Mouse (Mus musculus): Measurements from ENCODE around the gene Atp8b3. TPM values are rescaled to one million over a fixed set of nuclear protein-coding genes. Genes with fewer than 3 reads are reported as not detected.

Atp8b3 gene
- polyA plus RNA-seq, 1 experiment from 2014 or later = 1.5 TPM

GRCm38 (mm10) chr10:80561116-80561944 lies 22.4 kb upstream of the Atp8b3 start, which contains the start of gene Rexo1:
Gene Rexo1, minus strand, starts transcription at chr10:80561560.
- Histone ChIP-seq H3K27me3 (no peaks in the 10 kb centered on the region), H3K4me3 (peak within 1 kb of the TSS; percentile 80), H3K4me1 (replicated peaks) (peaks cover 53% of the 10 kb centered on the region), H3K36me3 (no peaks in the 10 kb centered on the region), H3K4me2 (peak within 1 kb of the TSS; percentile 79), H3K9ac (peak within 1 kb of the TSS; percentile 87), H3K9me3 (no peaks in the 10 kb centered on the region), H3K27ac (replicated peaks) (peak within 1 kb of the TSS; percentile 97)
- WGBS = under 1% methylated on average over 66 of the region's 72 CpGs
- peak; percentile 83 for ATAC-seq (ENCODE audit: low FRiP score, low read depth)

- no peak for ATAC-seq (ENCODE audit: low FRiP score, low read depth)
- no peaks in the 10 kb centered on the region for H3K9me3 ChIP-seq
- H3K4me2 ChIP-seq = peak overlapping the region; percentile 79
- no peaks in the 10 kb centered on the region for H3K27me3 ChIP-seq
- H3K9ac ChIP-seq = peak overlapping the region; percentile 87
- H3K36me3 ChIP-seq = no peaks in the 10 kb centered on the region
- H3K4me1 ChIP-seq (replicated peaks) = peaks cover 49% of the 10 kb centered on the region
- peak overlapping the region; percentile 97 for H3K27ac ChIP-seq (replicated peaks)
- H3K4me3 ChIP-seq = peak overlapping the region; percentile 80
- 2% methylated on average over 13 of the region's 13 CpGs for WGBS
Measured at GRCm38 (mm10) chr10:80560621-80561020, 21.7 kb upstream of the Atp8b3 start.

- H3K4me3 ChIP-seq = 0 out of 2 replicates have a peak overlapping the region, but pooled peaks have one; percentile 80
- H3K36me3 ChIP-seq = no peaks in the 10 kb centered on the region
- no peaks in the 10 kb centered on the region for H3K9me3 ChIP-seq
- peaks cover 49% of the 10 kb centered on the region for H3K4me1 ChIP-seq (replicated peaks)
- H3K27me3 ChIP-seq = no peaks in the 10 kb centered on the region
- ATAC-seq (ENCODE audit: low FRiP score, low read depth) = no peak
- no peak overlapping the region for H3K27ac ChIP-seq (replicated peaks)
- H3K4me2 ChIP-seq = no peak overlapping the region
- H3K9ac ChIP-seq = no peak overlapping the region
- 90% methylated on average over 7 of the region's 7 CpGs for WGBS
Measured at GRCm38 (mm10) chr10:80559431-80559830, 20.5 kb upstream of the Atp8b3 start.

GRCm38 (mm10) chr10:80557346-80557965 lies 18.5 kb upstream of the Atp8b3 start:
- H3K4me3 ChIP-seq = no peak overlapping the region
- whole genome bisulfite sequencing = 31% methylated on average over 5 of the region's 5 CpGs
- peaks cover 42% of the 10 kb centered on the region for H3K4me1 ChIP-seq (replicated peaks)
- 0 out of 2 replicates have a peak overlapping the region, but pooled peaks have one; percentile 16 for H3K9ac ChIP-seq
- H3K27ac ChIP-seq (replicated peaks) = no peak overlapping the region
- no peak overlapping the region for H3K4me2 ChIP-seq
- no peak for ATAC-seq (ENCODE audit: low FRiP score, low read depth)
- no peaks in the 10 kb centered on the region for H3K36me3 ChIP-seq
- H3K27me3 ChIP-seq = no peaks in the 10 kb centered on the region
- no peaks in the 10 kb centered on the region for H3K9me3 ChIP-seq

GRCm38 (mm10) chr10:80553997-80554396 lies 15.1 kb upstream of the Atp8b3 start:
- H3K4me2 ChIP-seq = no peak overlapping the region
- H3K9me3 ChIP-seq = no peaks in the 10 kb centered on the region
- peaks cover 18% of the 10 kb centered on the region for H3K4me1 ChIP-seq (replicated peaks)
- H3K36me3 ChIP-seq = peaks cover 12% of the 10 kb centered on the region
- no peak overlapping the region for H3K9ac ChIP-seq
- no peak overlapping the region for H3K27ac ChIP-seq (replicated peaks)
- ATAC-seq (ENCODE audit: low FRiP score, low read depth) = no peak
- WGBS = 91% methylated on average over 6 of the region's 6 CpGs
- no peak overlapping the region for H3K4me3 ChIP-seq
- no peaks in the 10 kb centered on the region for H3K27me3 ChIP-seq

GRCm38 (mm10) chr10:80553575-80553974 lies 14.7 kb upstream of the Atp8b3 start:
- Histone ChIP-seq H3K4me1 (replicated peaks) (peaks cover 18% of the 10 kb centered on the region), H3K4me2 (no peak overlapping the region), H3K4me3 (no peak overlapping the region), H3K9me3 (no peaks in the 10 kb centered on the region), H3K9ac (no peak overlapping the region), H3K36me3 (peaks cover 12% of the 10 kb centered on the region), H3K27me3 (no peaks in the 10 kb centered on the region), H3K27ac (replicated peaks) (no peak overlapping the region)
- 92% methylated on average over 8 of the region's 8 CpGs for WGBS
- ATAC-seq (ENCODE audit: low FRiP score, low read depth) = no peak

- WGBS = 70% methylated on average over 9 of the region's 9 CpGs
- Histone ChIP-seq H3K27ac (replicated peaks) (no peak overlapping the region), H3K9me3 (no peaks in the 10 kb centered on the region), H3K4me2 (no peak overlapping the region), H3K4me1 (replicated peaks) (peaks cover 8% of the 10 kb centered on the region), H3K9ac (no peak overlapping the region), H3K4me3 (no peak overlapping the region), H3K27me3 (no peaks in the 10 kb centered on the region), H3K36me3 (peaks cover 15% of the 10 kb centered on the region)
- no peak for ATAC-seq (ENCODE audit: low FRiP score, low read depth)
Measured at GRCm38 (mm10) chr10:80552364-80552763, 13.4 kb upstream of the Atp8b3 start.

GRCm38 (mm10) chr10:80549279-80549678 lies 10.4 kb upstream of the Atp8b3 start:
- ATAC-seq (ENCODE audit: low FRiP score, low read depth) = no peak
- Histone ChIP-seq H3K27me3 (no peaks in the 10 kb centered on the region), H3K4me2 (no peak overlapping the region), H3K9ac (no peak overlapping the region), H3K4me3 (no peak overlapping the region), H3K36me3 (peaks cover 39% of the 10 kb centered on the region), H3K9me3 (no peaks in the 10 kb centered on the region), H3K4me1 (replicated peaks) (0 out of 2 replicates have a peak, but pooled peaks cover 3% of the 10 kb centered on the region), H3K27ac (replicated peaks) (no peak overlapping the region)
- WGBS = 93% methylated on average over 21 of the region's 21 CpGs

DNA sequence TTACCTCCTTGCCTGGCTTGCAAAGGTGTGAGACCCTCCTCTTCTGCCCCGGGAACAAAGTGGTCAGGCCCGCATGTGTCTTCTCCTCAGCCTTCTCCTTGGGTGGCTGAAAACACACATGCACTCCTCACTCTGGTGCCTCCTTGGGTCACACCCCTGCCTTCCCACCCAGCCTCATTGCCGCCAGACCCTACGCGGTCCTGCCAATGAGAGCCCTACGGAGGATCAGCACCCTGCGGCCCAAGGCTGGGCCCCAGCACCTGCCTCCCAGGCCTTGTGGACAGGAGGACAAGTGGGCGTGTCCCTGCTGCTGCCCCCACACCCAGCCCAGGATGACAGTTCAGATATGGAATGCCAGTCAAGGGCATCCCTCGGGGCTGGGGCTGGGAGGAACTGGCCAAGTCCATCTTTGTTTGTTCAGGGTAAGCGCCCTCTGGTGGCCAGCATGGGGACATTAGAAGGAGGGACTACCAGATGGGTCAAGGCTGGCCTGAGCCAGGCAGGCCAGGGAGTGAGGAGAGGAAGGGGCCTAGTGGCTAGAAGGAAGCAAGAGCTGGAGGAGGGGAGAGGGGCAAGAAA lies 9.6 kb upstream of the Atp8b3 start:
- H3K9ac ChIP-seq = no peak overlapping the region
- H3K9me3 ChIP-seq = no peaks in the 10 kb centered on the region
- whole genome bisulfite sequencing = 76% methylated on average over 10 of the region's 10 CpGs
- H3K4me1 ChIP-seq (replicated peaks) = 0 out of 2 replicates have a peak, but pooled peaks cover 3% of the 10 kb centered on the region
- no peak overlapping the region for H3K4me2 ChIP-seq
- H3K27ac ChIP-seq (replicated peaks) = no peak overlapping the region
- H3K27me3 ChIP-seq = no peaks in the 10 kb centered on the region
- H3K4me3 ChIP-seq = no peak overlapping the region
- peaks cover 46% of the 10 kb centered on the region for H3K36me3 ChIP-seq
- ATAC-seq (ENCODE audit: low FRiP score, low read depth) = peak; percentile 32; the same call in 1 of the 2 replicates

- Histone ChIP-seq H3K4me2 (no peak overlapping the region), H3K9ac (no peak overlapping the region), H3K9me3 (no peaks in the 10 kb centered on the region), H3K4me1 (replicated peaks) (0 out of 2 replicates have a peak, but pooled peaks cover 3% of the 10 kb centered on the region), H3K36me3 (peaks cover 55% of the 10 kb centered on the region), H3K27me3 (no peaks in the 10 kb centered on the region), H3K4me3 (no peak overlapping the region), H3K27ac (replicated peaks) (no peak overlapping the region)
- no peak for ATAC-seq (ENCODE audit: low FRiP score, low read depth)
- WGBS = 90% methylated on average over 15 of the region's 15 CpGs
Measured at GRCm38 (mm10) chr10:80547539-80547938, 8.6 kb upstream of the Atp8b3 start.

DNA sequence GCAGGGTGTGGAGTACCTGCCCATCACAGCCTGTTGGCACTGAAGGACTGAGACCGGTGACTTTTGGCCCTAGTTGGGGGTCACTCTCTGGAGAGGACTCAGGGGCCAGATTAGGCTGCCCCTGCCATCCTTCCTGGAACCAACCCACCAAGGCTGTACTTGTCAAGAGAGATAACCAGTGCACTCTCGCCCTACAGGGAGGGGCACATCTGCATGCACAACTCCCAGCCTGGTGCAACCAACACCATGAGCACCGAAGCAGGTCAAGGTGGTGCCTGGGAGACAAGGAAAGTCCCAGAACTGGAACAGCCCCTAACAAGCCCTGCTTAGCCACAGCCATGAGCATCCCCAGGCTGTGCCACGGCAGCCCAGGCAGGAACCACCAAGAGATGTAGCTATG lies 8.0 kb upstream of the Atp8b3 start:
- ATAC-seq (ENCODE audit: low FRiP score, low read depth) = no peak
- no peak overlapping the region for H3K4me3 ChIP-seq
- no peaks in the 10 kb centered on the region for H3K27me3 ChIP-seq
- H3K9me3 ChIP-seq = no peaks in the 10 kb centered on the region
- H3K4me2 ChIP-seq = no peak overlapping the region
- H3K27ac ChIP-seq (replicated peaks) = no peak overlapping the region
- peaks cover 60% of the 10 kb centered on the region for H3K36me3 ChIP-seq
- 0 out of 2 replicates have a peak, but pooled peaks cover 3% of the 10 kb centered on the region for H3K4me1 ChIP-seq (replicated peaks)
- no peak overlapping the region for H3K9ac ChIP-seq
- 96% methylated on average over 4 of the region's 4 CpGs for WGBS

GRCm38 (mm10) chr10:80545590-80545989 lies 6.7 kb upstream of the Atp8b3 start:
- 0 out of 2 replicates have a peak, but pooled peaks cover 3% of the 10 kb centered on the region for H3K4me1 ChIP-seq (replicated peaks)
- no peak for ATAC-seq (ENCODE audit: low FRiP score, low read depth)
- no peak overlapping the region for H3K27ac ChIP-seq (replicated peaks)
- no peak overlapping the region for H3K4me2 ChIP-seq
- H3K9ac ChIP-seq = no peak overlapping the region
- no peaks in the 10 kb centered on the region for H3K27me3 ChIP-seq
- peaks cover 61% of the 10 kb centered on the region for H3K36me3 ChIP-seq
- H3K9me3 ChIP-seq = no peaks in the 10 kb centered on the region
- H3K4me3 ChIP-seq = no peak overlapping the region
- 94% methylated on average over 8 of the region's 8 CpGs for WGBS

All from hindbrain, embryonic 15.5 days (tissue).